Mouse (Mus musculus) natural killer cell, adult 2 months (primary cell): ENCODE data around the gene Atf6b.

Source experiments
- DNase-seq, 2 experiments: peaks; one replicate each; pipeline ENCODE4 v3.0.0; 2022; ENCODE audit warnings: low spot score in 2 of 2

Gene Atf6b

DNA sequence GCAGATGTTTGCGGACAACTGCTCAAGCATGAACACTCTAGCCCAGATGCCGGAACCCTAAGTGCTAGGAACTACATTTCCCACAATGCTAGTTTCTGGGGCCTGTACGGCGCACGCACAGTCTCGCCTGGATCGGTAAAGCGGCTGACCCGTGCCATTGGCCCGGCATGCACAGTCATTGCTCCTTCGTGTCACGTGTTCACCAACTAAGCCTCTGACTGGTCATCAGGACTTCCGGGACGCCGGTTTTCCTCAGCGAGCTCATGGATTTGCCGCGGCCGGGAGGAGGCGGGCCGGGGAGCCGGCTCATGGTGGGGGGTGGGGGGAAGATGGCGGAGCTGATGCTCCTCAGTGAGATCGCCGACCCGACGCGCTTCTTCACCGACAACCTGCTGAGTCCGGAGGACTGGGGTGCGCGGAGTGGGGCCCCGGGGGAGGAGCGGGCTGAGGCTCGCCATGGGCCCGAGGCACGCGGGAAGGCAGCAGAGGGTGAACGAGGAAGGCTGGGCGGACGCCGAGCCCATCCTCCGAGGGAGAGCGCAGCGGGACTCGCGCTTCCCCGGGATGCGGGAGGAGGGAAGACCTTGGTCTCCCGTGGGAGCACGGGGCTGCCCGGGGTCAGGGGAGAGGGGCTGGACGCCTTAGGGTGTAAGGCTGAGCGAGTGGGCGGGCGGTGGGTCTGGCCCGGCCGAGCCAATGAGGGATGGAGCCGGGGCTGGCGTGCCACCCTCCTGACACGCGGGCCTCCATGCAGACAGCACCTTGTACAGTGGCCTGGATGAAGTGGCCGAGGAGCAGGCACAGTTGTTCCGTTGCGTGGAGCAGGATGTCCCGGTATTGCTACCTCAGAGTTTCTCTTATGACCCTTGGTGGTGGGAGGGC, at the start of gene Atf6b:
Atf6b (plus strand) TSS at position 241 of the 882 bp plus-strand sequence.
- DNase-seq, result peak; percentile 95

DNA sequence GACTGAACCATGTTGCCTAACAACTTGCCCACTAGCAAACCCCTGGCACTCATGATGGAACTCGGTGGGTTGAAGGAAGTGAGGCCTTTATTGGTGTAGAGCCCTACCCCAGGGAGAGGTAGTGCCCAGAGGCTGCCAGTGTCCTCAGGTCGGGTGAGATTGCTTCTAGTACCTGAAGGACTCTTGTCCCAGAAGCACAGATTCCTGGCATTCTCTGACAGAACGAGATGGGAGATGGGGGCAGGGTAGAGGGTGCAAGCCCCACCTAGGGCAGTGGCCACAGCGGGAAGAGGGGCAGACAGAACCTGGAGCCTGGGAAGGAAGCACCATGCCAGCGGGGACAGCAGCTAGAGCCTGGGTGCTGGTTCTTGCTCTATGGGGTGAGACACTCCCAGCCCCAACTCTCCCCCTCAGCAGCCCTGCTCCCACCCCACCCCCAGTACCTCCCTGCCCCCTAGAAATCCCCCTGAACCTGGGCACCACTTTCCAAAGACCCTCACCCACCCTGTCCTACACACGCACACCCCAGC, 49.3 kb upstream of the Atf6b start, which contains the start of gene Ager:
Ager (plus strand) TSS at position 297 of the 530 bp plus-strand sequence.
- no peak for DNase-seq

DNA sequence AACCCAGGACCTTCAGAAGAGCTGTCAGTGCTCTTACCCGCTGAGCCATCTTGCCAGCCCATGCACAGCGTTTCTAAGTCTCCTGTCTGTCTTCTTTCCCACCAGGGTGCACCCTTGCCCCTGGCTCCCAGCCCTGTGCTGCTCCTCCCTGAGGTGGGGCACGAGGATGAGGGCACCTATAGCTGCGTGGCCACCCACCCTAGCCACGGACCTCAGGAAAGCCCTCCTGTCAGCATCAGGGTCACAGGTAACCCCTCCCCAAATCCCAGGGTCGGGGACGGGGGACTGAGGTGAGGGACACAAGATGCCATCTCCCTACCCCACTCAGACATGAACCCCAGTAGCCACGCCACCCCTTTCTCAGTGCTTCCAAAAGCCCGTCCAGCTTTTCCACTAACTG, 47.1 kb upstream of the Atf6b start:
- no peak for DNase-seq

DNA sequence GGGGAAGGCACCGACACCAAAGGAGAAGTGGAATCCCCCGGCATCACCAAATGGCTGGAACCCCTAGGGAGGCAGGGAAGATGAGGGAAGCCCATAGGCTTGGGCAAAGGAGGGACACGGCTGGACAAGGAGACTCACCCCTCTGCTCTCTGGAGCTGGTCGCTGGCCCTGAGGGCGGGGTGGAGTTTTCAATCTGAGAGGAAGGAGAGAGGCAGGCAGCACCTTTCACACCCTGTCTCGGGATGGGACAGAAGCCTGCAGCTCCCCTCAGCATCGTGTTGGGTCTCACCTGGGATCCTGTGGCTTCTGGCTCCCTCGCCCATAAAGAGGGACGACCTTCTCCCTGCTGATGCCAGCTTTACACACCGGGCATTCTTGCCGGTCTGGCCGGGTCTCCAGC, 45.1 kb upstream of the Atf6b start:
- no peak for DNase-seq

DNA sequence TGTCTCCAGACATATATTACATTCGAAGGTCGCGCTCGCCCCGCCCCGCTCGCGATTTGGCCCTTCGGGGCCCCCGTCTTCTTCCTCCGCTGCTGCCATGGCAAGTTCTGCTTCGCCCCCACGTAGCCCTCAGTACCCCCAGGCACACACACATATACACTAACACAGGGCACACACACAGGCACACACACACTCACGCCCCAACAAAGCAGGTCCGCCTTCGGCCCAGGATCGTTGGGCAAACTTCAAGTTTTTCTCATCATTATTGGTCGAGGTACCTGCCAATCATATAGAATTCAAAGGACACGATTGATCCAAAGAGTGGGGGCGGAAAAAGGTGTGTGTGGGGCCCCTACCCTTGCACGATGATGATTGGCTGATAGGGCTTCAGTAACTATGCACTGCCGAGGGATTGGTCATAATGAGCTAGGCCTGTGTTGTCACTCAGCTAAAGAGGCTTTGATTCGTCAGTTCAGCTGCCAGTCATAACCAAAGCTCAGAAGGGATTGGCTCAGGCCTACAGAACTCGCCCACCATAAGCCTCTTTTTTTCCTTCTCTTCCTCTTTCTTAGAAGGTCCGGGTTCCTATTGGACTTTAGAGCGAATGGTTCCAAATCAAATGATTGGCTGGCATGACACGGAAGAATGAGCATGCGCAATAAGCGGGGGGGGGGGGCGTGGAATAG, 43.4 kb upstream of the Atf6b start, which contains the start of gene Rnf5:
Rnf5 (minus strand) TSS at position 316 of the 686 bp plus-strand sequence.
- peak; percentile 99 for DNase-seq

DNA sequence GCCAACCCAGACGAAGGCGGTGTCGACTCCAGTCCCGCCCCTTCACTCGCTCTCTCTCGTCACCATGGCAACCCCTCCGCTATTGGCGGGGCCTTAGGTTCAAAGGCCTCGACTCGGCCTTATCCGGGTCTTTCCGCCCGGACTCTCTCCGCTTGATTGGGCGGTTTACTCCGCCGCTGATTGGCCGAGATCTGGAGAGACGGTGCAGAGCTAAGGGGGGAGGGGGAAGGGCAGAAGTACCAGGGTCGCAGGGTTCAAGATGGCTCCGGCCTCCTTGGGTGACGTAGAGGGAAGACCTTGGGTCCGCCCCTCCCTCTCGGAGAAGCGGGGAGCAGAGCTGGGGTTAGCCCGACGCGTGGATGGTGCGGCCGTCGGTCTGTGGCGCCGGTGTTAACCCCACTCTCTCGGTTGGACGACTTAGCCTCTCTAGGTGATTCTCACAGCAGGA, 42.9 kb upstream of the Atf6b start, which contains the start of gene Agpat1:
Agpat1 (plus strand) TSS at position 202 of the 448 bp plus-strand sequence.
- DNase-seq, result peak; percentile 98

DNA sequence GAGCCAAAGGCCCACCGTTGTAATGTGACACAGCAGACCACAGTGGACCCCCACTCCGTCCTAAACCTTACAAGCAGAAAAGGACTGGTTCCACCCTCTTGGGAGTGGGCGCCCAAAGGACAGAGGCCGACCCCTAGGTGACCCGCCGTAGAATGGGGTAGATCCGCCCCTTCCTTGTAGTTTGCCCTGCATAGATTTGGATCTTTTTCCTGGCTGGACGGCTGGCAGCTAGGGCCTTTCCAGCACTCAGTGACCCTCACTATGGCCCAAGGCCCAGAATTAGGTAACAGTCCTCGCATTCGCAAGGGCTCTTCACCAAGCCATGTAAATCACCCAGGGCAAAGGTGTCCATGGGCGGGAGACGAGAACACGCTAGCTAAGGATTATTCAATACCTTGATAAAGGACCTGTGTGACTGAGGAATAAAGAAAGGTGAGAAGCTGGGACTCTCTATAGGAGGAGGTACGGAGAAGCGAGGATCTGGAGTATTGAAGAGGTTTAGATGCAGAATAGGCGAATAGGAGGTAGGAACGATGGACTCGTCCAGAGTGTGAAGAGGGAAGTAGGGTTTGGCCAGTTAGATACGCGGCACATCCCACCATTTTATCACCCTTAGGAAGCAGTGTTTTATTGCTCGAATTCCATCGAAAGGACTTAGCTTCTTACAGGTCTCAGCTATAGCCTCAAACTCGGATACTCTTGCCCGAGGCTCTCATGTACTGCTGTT, 42.3 kb upstream of the Atf6b start:
- DNase-seq, result no peak

DNA sequence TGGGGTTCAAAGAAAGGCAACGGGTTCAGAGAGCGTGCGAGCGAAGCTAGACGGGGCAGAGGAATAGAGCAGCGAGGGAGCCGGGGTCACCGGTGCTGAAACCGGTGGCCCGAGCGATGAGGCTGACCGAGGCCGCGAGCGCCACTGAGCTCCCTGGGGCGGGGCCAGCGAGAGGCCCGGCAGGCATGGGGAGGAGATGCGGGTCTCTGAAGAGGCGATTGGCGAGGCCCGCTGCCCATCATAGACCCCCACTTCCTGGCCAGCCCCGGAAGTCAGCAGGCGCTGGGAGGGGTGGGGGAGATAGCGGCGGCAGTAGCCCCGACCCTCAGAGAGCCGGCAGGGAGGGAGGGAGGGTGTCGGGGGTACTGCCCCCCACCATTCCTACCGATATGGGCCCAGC, 41.3 kb upstream of the Atf6b start:
- peak; percentile 88 to 91 for DNase-seq

DNA sequence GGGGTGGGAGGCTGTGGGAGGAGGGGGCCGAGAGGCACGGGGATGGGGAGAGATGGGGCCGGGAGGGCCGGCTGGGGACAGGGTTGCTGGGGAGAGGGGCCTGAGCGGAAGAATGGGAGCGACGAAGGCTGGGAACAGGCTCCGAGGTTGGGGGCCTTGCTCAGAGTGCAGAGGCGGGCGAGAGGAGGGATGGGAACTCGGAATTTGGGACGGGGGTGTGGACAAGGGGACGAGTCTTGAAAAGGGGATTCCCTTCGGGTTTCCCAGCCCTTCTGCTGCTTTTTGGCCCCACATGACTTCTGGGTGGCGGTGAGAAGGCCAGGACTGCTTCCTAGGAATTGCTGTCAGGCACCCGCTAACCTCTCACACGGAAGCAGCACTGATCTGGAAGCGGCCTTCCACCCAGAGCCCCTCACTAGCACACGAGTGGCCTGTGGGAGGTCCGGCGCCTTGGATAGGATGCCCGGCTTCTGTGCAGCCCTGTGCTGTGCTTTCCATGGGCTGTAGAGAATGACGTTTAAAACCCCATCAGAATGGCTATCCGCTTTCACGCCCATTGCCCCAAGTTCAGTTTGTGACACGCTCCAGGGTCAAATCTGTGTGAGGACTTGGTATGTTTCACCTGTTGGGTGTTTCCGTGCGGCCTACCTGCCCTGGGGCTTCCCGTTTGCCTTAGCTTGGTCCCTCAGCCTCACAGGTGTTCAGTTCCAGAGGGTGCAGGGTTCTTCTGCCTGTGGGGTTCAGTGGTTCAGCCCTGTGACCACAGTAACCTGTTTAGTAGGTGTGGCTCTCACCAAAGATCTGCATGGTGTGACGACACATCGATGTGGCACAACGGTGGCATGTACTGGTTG, 40.5 kb upstream of the Atf6b start:
- no peak for DNase-seq

DNA sequence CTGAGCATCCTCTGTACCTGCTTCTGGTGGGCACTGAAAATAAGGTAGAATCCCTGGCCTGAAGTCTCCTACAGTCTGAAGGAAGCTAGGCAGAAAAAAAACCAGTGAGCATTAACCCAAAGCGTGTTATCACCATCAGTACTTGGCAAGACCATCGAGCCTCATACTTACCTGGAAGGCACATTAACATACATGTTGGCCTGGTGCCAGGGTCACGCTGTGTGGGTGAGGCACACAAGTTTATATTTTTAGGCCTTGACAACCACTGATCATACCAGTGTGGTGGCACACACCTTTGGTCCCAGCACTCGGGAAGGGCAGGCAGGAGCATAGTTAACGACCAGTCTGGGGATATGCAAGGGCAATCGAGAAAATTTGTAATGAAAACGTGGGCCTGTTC, 38.9 kb upstream of the Atf6b start:
- DNase-seq, result no peak

DNA sequence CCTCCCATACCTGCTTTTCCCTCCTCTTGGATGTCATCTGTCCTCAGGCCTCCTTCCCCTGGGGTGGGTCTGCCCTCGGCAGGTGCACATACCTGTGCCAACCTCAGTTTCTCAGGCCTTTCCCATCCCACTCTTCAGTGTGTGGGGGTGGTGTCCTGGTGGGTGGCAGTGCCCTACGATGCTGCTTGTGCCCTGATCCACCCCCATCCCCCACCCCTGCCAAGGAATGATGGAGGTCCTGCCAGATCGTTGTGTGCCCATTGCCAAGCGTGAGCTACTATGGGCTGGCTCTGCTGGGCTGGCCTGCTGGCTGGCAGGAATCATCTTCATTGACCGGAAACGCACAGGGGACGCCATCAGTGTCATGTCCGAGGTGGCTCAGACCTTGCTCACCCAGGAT, 35.9 kb upstream of the Atf6b start:
- DNase-seq, result no peak

DNA sequence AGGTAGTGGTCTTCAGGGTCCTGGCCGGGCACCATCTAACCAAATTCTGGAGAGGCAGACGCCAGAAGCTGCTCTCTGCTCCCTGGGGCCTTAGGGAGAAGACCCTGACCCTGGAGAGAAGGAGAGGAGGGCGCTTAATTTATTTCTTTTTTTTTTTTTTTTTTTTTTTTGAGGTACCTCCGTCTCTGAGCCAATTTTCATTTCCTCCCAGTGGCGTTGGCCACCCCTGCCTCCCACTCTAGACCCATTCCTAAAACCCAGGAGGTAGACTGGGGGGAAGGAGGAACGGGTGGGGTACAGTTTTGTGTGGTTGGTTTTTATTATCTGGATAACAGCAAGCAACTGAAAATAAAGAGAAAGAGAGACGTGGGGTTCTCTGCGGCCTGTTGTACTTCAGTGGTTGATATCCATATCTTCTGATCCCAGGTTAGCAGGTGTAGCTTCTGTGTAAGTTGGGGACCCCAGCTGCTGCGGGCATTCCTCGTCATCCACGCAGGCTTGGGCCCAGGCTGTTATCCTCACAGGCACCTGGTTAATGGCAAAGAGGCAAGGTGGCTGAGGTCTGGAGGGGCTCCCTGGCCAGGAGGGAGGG, 33.8 kb upstream of the Atf6b start:
- no peak for DNase-seq

DNA sequence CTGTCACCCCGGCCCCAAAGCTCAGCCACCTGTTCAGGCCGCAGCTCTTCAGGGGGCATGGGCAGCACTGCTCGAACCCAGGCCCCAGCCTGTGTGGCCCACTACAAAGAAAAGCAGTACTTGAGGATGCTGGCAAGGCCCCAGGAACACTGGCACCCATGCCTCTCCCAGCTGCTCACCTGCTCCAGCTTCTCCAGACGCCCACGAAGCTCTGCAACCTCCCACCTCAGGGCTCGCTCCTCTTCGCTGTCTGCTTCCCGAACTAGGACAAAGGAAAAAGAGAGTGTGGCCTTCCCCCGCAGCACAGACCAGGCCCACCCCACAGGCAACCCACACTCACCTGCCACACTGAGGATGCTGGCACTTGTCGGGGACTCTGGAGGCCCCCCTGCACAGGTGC, 33.1 kb upstream of the Atf6b start:
- DNase-seq, result no peak

DNA sequence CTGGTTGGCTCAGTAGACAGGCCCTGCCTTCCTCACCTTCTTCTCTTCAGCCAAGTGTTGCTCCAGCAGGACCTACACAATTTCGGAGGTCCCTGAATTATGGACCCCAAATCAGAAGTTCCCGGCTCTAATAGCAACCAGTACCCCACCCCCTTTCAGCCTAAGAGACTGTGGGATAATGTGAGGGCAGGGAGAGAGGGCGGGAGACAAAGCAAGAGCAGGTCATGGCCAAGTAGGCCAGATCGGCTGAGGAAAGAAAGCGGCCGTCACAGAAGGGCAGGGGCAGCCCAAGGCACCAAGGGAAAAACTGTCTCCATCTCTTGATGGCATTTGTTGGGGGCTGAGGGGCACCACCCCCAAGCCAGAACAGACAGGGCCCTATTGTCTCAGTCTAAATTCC, 31.1 kb upstream of the Atf6b start, which contains the start of gene Egfl8:
Egfl8 (minus strand) TSS at position 101 of the 400 bp plus-strand sequence.
- no peak for DNase-seq

DNA sequence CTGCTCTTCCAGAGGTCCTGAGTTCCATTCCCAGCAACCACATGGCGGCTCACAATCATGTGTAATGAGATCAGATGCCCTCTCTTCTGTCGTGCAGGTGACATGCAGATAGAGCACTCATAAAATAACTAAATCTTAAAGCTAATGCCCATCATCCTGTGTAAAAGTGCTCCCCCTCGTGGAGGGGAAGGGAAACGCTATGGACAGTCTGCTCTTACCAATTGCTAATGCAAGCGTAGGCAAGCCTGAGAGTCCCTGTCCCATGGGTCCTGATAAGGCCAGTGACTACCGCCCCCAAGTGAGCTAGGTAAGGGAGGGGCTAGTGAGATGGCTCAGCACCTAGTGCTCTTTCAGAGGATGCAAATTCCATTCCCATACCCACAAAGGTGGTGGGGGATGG, 27.9 kb upstream of the Atf6b start:
- peak; percentile 74 to 81 for DNase-seq

DNA sequence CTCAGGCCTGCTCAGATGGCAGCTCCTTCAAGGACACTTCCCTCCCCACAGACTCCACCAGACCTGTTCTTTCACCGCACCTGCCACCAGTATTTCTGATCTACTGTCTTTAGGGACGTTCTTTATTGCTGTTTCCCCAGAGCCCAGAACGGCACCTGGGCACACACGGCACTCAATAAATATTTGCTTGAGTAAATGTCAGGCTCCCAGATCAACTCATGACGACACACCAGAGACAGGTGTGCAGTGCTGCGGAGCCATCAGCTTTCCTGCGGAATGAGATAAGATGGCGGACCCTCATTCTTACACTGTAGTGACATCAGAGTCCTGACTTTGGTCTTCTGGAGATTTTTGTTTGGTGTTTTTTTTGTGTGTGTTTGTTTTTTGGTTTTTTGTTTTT, 25.9 kb upstream of the Atf6b start:
- no peak for DNase-seq

DNA sequence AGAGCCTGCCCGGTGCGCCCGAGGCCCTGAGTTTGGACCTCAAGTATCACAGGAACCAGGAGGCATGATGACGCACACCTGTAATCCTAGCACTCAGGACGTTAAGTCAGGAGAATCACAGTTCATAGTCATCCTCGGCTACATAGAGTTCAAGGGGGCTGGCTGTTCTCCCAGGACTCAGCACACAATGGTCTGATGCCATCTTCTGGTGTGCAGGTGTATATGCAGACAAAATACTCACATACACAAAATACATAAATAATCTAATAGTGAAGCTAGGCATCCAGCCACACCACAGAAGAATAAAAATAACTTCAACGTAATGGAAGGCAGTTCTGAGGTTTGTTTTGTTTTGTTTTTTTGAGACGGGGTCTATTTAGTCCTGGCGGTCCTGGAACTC, 23.8 kb upstream of the Atf6b start:
- DNase-seq, result no peak

DNA sequence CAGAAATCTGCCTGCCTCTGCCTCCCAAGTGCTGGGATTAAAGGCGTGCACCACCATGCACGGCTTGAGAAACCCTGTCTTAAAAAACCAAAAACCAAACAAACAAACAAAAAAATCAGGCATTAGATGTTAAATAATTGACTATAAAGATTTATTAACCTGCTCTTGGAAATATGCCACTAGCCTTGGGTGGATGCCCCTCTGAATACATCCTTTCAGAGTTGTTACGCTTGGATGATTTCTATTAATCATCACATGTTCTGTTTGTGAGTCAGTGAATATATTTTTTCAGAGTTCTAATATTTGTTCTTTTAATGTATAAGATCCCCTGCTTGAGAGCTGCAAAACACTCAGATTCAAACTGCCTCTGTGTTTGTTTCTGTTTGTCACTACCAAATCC, 22.0 kb upstream of the Atf6b start:
- DNase-seq, result no peak

DNA sequence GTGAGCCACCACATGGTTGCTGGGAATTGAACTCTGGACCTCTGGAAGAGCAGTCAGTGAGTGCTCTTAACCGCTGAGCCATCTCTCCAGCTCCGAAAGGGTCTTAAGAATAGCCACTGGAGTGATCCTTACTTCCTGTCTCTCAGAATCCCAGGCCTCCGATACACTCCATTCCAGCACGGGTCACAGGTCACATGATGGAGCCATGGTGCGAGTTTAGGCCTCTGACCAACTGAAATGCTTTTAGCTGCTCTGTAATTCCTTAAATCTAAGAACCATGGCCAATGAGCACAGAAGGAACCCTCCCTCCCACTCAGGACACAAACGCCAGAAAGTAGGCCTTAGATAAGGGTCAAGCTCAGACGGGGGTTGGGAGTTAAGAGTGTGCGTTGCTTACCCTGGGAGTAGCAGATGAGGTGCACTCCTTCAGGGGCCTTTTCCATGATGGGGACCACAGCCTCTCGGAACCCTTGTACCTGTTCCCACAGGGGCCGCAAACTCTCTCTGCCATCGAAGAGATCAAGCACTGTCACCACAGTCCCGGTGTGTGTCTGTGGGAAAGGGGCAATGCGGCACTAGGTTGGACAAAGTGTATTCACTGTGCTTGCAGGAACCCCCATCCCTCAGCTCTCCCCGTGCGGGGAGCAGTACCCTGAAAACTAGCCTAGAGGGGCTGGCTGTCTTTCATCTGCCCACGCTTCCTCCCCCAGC, 20.7 kb upstream of the Atf6b start:
- DNase-seq, result no peak

DNA sequence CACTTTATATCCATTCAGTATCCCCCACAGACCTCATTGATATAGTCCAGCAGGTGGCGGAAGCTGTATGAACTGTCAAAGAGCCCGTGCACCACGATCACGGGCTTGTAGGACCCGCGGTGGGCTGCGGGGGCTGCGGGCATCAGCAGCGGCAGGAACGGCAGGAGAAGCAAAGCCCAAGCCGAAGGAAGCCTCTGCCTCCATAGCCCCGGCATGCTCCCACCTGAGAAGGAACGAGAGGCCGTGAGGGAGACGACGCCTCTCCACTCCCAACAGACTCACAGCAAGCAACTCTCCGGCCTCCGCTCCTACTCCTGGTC, 20.2 kb upstream of the Atf6b start:
- DNase-seq, result peak in 1 of 2 experiments; percentile 35
